Mouse (Mus musculus) left cerebral cortex, adult 11 months (tissue): ENCODE measurements around the gene Golga3.

Experiments used
- DNase-seq: peaks from one replicate; pipeline ENCODE4 v3.0.0; 2022; ENCODE audit warnings: low spot score

The Golga3 gene

DNA sequence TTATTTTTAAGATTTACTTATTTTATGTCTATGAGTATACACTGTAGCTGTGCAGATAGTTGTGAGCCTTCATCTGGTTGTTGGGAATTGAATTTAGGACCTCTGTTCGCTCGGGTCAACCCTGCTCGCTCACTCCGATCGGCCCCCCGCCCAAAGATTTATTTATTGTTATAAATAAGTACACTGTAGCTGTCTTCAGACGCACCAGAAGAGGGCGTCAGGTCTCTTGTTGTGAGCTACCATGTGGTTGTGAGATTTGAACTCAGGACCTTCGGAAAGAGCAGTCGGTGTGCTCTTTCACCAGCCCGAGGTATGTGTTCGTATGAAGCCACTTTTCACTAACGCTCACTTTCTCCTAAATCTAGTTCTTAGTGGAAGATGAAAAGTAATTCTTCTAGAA, 55.1 kb downstream of the Golga3 start:
- no peak for DNase-seq

DNA sequence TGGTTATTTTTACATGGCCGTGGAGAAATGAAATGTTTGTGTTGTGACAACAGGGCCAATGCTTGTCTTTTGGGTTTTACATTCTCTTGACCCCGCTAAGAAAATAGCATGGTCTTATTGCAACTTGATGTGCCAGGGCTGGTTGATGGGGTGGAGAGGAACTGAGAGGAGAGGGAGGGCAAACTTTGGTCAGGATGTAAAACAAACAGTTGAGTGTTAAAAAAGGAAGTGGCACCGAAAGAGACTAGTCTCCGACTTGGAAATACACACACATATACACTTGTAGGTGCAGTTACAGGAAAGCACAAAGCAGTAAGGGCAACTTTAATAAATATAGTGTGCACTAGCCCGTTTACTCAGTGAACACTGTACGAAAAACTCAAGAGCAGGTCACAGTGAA, 55.8 kb downstream of the Golga3 start:
- DNase-seq, result no peak

DNA sequence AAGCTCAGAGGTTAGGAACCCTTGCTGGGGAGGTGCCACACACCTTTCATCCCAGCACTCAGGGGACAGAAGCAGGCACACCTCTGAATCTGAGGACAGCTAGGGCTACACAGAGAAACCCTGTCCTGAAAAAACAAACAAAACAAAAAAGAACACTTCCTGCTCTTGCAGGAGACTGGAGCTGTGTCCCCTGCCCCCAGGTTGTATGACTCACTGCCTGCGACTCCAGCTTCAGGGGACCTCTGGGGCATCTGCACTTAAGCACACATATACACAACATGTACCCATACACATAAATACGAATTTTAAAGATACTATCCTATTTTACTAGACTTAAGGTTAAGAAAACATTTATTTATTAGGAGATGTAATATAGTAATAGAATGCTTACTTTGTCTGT, 67.6 kb downstream of the Golga3 start:
- no peak for DNase-seq

DNA sequence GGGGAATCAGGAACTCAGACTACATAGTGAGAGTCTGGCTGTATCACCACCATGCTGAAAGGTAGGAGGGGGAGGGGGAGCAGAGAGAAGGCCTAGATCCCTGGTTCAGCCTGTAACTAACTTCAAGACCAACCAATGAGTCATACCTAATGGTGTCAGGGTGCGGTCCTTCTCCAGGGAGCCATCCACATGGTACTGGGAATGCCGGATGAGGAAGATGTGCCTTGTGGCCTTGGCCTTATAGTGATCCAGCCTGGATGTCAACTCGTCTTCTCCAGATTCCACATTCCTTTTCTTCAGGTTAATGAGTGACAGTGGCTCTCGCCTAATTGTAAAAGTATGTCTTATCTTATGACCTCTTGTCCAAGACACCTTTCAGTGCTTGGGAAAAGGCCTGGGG, 90.4 kb downstream of the Golga3 start:
- DNase-seq, result no peak

DNA sequence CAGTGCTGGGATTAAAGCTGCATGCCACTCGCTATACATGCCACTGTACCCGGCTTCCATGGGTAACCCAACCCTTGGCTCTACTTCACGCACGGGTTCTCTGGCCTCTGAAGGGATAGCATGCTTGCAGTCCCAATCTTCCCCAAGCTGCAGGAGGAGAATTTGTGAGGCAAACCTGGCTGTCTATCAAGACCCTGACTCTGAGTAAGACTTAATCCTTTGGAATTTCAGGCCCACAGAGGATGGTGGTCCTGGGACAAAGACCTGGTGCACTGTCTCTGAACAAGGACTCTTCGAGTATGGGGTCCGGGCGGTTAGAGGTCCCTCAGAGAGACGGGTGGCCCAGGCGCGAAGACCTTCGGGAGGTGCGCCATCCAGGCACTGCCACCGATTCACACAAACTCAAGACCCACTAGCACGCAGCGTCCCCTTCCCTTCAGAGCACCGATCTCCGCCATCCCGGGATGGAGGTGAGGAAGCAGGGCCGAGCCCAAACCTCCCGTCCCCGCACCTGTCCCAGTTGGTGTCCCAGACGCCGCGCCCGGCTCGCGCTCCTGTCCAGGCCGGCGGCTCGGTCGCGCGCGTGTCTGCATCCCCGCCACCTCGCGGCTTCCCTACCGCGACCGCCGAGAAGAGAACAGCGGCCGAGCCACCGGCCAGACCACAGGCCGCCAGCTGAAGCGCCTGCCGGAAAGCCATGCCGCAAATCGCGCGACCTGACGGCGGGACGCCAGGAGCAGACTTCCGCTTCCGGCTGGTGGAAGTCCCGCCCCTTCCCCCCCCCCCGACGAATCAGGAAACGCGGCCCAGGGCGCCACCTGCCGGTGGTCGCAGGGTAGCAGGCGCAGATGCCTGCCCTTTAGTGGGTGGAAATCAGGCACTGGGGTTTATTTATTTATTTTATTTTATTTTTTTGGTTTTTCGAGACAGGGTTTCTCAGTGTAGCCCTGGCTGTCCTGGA, 92.9 kb downstream of the Golga3 start, which contains the start of gene Pgam5:
Gene Pgam5, minus strand, starts transcription at position 773 of the 961 bp plus-strand sequence.
- peak; percentile 66 for DNase-seq

DNA sequence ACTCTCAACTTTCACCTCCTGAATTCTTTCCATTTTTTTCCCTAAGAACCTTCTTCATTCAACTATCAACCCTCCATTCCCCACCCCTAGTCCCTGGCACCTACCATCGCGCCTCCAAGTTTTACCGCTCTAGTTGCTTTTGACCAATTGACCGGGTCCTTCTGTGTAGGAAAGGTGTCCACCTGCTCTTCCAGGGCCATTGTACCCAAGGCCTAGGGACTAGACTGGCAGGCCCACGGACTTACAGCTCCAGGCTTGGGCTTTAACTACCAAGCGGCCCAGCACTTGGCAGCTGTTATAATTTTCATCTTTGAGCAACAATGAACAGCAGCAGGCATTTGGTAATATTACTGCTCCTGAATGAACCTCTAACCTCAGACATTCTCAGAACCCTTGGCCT, 93.7 kb downstream of the Golga3 start:
- no peak for DNase-seq

DNA sequence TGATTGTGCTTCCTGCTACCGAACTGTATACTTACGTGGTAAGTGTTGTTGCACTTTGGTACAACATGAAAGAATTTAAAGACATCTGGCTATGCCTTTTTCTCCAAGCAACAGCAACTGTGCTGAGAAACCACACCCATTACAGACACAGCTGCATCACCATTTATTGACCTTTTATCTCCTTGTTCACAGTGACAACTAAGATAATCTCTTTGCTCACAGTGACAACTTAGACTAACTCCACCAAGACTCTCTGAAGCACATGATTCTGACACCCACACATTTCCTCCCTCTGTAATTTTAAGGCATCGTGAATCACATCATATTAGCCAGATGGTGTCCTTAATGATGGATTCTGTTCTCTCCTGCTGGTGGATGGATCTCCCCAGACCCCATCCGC, 97.6 kb downstream of the Golga3 start:
- DNase-seq, result no peak

DNA sequence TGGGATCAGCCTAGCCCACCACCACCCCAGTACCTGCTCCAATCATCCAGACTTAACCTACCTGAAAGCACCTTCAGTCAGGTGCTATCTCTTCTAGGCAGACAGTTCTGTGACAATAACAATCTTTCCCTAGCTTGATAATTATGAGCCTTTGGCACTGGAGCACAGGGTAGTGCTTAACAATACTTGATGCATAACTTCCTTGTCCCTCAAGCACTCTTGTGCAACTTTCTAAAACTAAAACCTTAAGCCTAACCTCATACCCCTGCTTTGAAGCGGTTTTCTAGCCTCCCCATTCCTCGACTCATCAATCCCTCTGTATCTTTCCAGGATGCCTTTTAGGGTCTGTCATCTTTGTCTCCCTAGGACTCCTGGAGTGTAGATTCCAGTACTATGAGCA, 98.3 kb downstream of the Golga3 start:
- no peak for DNase-seq
